11 mouse cellular contexts compared by ENCODE assay signal in genomic region chr11:46090951-46091667, GRCm38 (mm10). TPM values are rescaled to one million over a fixed set of nuclear protein-coding genes. Genes with fewer than 3 reads are reported as not detected.
A peak's percentile ranks its signal among the peaks of the same experiment; 100 is the strongest.
DNase-seq lines count a peak whose midpoint lies in the region; ATAC-seq and TF ChIP-seq lines count a peak whose summit lies in the region.
"Had no signal": no experiment of that assay in that cellular context is flagged by ENCODE, and none has a peak within 500 bp of the region (broad histone marks: within the 10 kb centered on the region; RNA-seq: fewer than 3 reads in every experiment).

No protein-coding gene starts in this region.

- no peak for TF ChIP-seq POLR2A in CH12.LX (IDR thresholded peaks at IDR 0.05; ENCODE audit: low read depth, low read length)

- no peaks in the 10 kb centered on the region for H3K27me3 ChIP-seq in hindbrain, embryonic 15.5 days
- H3K27me3 ChIP-seq in hindbrain, postnatal 0 days (ENCODE audit: insufficient read depth, low read length), result no peaks in the 10 kb centered on the region
- H3K27me3 ChIP-seq in CH12.LX (replicated peaks), result no peaks in the 10 kb centered on the region
- no peaks in the 10 kb centered on the region for H3K27me3 ChIP-seq in liver, embryonic 15.5 days
- H3K27me3 ChIP-seq: limb, embryonic 15.5 days had no signal

- peaks cover 4% of the 10 kb centered on the region; the same call in 1 of the 2 replicates for H3K4me1 ChIP-seq in hindbrain, embryonic 15.5 days (replicated peaks)
- H3K4me1 ChIP-seq in hindbrain, postnatal 0 days (ENCODE audit: insufficient read depth, low read length), result no peaks in the 10 kb centered on the region
- H3K4me1 ChIP-seq in CH12.LX (ENCODE audit: control insufficient read depth in 1 of 2, insufficient read depth in 2 of 2), result peaks cover 3 to 25% of the 10 kb centered on the region in 2 experiments; a peak in 3 of 4 replicates
- H3K4me1 ChIP-seq in brown adipose tissue, adult 24 weeks (ENCODE audit: control insufficient read depth, insufficient read depth, insufficient read length, low read length), result peaks cover 31% of the 10 kb centered on the region
- peaks cover 49% of the 10 kb centered on the region for H3K4me1 ChIP-seq in liver, embryonic 15.5 days (replicated peaks)

- dilution Hi-C loops in CH12.LX (cut with MboI; ENCODE audit: extremely low pct_ligation_motif_present, extremely low pct_unique_long_range_greater_than_20kb, low sequenced_read_pairs), result no loop called here

- H3K9ac ChIP-seq in hindbrain, embryonic 15.5 days, result no peak overlapping the region
- no peak overlapping the region for H3K9ac ChIP-seq in hindbrain, postnatal 0 days (replicated peaks; ENCODE audit: low read length)
- no peak overlapping the region for H3K9ac ChIP-seq in CH12.LX (ENCODE audit: insufficient read depth, low read depth)
- H3K9ac ChIP-seq in liver, embryonic 15.5 days, result peak overlapping the region; percentile 18; the same call in 1 of the 2 replicates
- H3K9ac ChIP-seq: limb, embryonic 15.5 days had no signal

- H3K36me3 ChIP-seq in hindbrain, embryonic 15.5 days, result peaks cover 8% of the 10 kb centered on the region; the same call in 1 of the 2 replicates
- H3K36me3 ChIP-seq in hindbrain, postnatal 0 days (ENCODE audit: insufficient read depth, low read length), result no peaks in the 10 kb centered on the region
- H3K36me3 ChIP-seq in CH12.LX (replicated peaks in 1 of 2; ENCODE audit: control insufficient read depth in 1 of 2, insufficient read depth in 1 of 2, low read length in 1 of 2), result no peaks in the 10 kb centered on the region
- H3K36me3 ChIP-seq in liver, embryonic 15.5 days (replicated peaks), result no peaks in the 10 kb centered on the region

- 61% methylated on average over 10 of the region's 10 CpGs for WGBS in hindbrain, embryonic 15.5 days
- 71% methylated on average over 10 of the region's 10 CpGs for WGBS in hindbrain, postnatal 0 days
- 24% methylated on average over 10 of the region's 10 CpGs for WGBS in liver, embryonic 15.5 days (ENCODE audit: insufficient replicate concordance)

- DNase-seq in hindbrain, postnatal 0 days (ENCODE audit: low spot score), result no peak
- DNase-seq in CH12.LX (ENCODE audit: extremely low read depth), result peak; percentile 31
- DNase-seq in thymus, postnatal 4 days, result no peak
- no peak for DNase-seq in left cerebral cortex, adult 2 months (ENCODE audit: extremely low spot score in 1 of 2, low spot score in 2 of 2)
- DNase-seq: cerebellum, adult 11-12 months; kidney, postnatal 4 days had no signal

- H3K4me2 ChIP-seq in hindbrain, embryonic 15.5 days, result no peak overlapping the region
- H3K4me2 ChIP-seq in hindbrain, postnatal 0 days (ENCODE audit: low read depth, low read length), result no peak overlapping the region
- H3K4me2 ChIP-seq in CH12.LX (ENCODE audit: insufficient read depth, low read depth, poor library complexity, severe bottlenecking), result no peak overlapping the region
- H3K4me2 ChIP-seq in liver, embryonic 15.5 days, result peak overlapping the region; percentile 38
- H3K4me2 ChIP-seq: limb, embryonic 15.5 days had no signal

- TF ChIP-seq EP300 in CH12.LX (IDR thresholded peaks at IDR 0.05; ENCODE audit: low read length), result no peak

- peak overlapping the region; percentile 20; the same call in 1 of the 2 replicates for H3K27ac ChIP-seq in hindbrain, embryonic 15.5 days (replicated peaks)
- H3K27ac ChIP-seq in hindbrain, postnatal 0 days, result no peak overlapping the region
- no peak overlapping the region for H3K27ac ChIP-seq in CH12.LX (ENCODE audit: insufficient read depth, low read depth)
- peak overlapping the region; percentile 27; the same call in 1 of the 2 replicates for H3K27ac ChIP-seq in brown adipose tissue, adult 24 weeks (replicated peaks; ENCODE audit: low read depth, low read length)
- H3K27ac ChIP-seq in liver, embryonic 15.5 days (replicated peaks), result peak overlapping the region; percentile 86
- H3K27ac ChIP-seq in left cerebral cortex, adult 2 months, result no peak overlapping the region

- in situ Hi-C loops in CH12.LX (cut with MboI; ENCODE audit: low pct_ligation_motif_present, low pct_unique_long_range_greater_than_20kb, low sequenced_read_pairs), result no loop called here

- intact Hi-C loops in left cerebral cortex, adult 2 months (cut with DNase I), result no loop called here

- no peaks in the 10 kb centered on the region for H3K79me2 ChIP-seq in CH12.LX (replicated peaks; ENCODE audit: control insufficient read depth, extremely low read depth, insufficient read depth, poor library complexity, severe bottlenecking)

- peak; percentile 53 for ATAC-seq in hindbrain, embryonic 15.5 days (ENCODE audit: low FRiP score, low read depth)
- no peak for ATAC-seq in hindbrain, postnatal 0 days
- peak; percentile 79 for ATAC-seq in liver, embryonic 15.5 days (ENCODE audit: insufficient read depth)
- no peak for ATAC-seq in cerebellum, adult (ENCODE audit: insufficient number of reproducible peaks, low FRiP score, low TSS enrichment)

- TF ChIP-seq RAD21 in CH12.LX (IDR thresholded peaks at IDR 0.05; ENCODE audit: low read depth, low read length), result no peak

- H3K4me3 ChIP-seq in hindbrain, embryonic 15.5 days, result no peak overlapping the region
- H3K4me3 ChIP-seq in hindbrain, postnatal 0 days (ENCODE audit: low read length), result no peak overlapping the region
- no peak overlapping the region for H3K4me3 ChIP-seq in CH12.LX (replicated peaks in 1 of 3; ENCODE audit: low read depth in 2 of 3, low read length in 2 of 3, poor library complexity in 1 of 3)
- no peak overlapping the region for H3K4me3 ChIP-seq in brown adipose tissue, adult 24 weeks (ENCODE audit: insufficient read depth, low read depth, low read length)
- no peak overlapping the region for H3K4me3 ChIP-seq in liver, embryonic 15.5 days (replicated peaks)
- H3K4me3 ChIP-seq in left cerebral cortex, adult 2 months, result no peak overlapping the region
- H3K4me3 ChIP-seq: limb, embryonic 15.5 days had no signal

- no peak for TF ChIP-seq CTCF in hindbrain, postnatal 0 days (IDR thresholded peaks at IDR 0.05; ENCODE audit: low read depth)
- TF ChIP-seq CTCF in CH12.LX (conservative IDR thresholded peaks at IDR 0.05 in 1 of 2, IDR thresholded peaks at IDR 0.05 in 1 of 2; ENCODE audit: low read depth in 2 of 2, low read length in 2 of 2), result no peak
- no peak for TF ChIP-seq CTCF in left cerebral cortex, adult 2 months (IDR thresholded peaks at IDR 0.05)

- H3K9me3 ChIP-seq in hindbrain, embryonic 15.5 days, result no peaks in the 10 kb centered on the region
- no peaks in the 10 kb centered on the region for H3K9me3 ChIP-seq in hindbrain, postnatal 0 days (ENCODE audit: low read length)
- no peaks in the 10 kb centered on the region for H3K9me3 ChIP-seq in CH12.LX (replicated peaks; ENCODE audit: low read length)
- H3K9me3 ChIP-seq in liver, embryonic 15.5 days (replicated peaks), result no peaks in the 10 kb centered on the region
- H3K9me3 ChIP-seq: limb, embryonic 15.5 days had no signal

TF ChIP-seq in CH12.LX, 34 proteins besides CTCF, POLR2A, EP300 and RAD21 (continues in another document):
- TF ChIP-seq ZC3H11A (IDR thresholded peaks at IDR 0.05; ENCODE audit: low read depth, low read length) (no peak), MXI1 (IDR thresholded peaks at IDR 0.05; ENCODE audit: low read depth, low read length) (no peak), ZKSCAN1 (IDR thresholded peaks at IDR 0.05; ENCODE audit: borderline replicate concordance, low read depth, low read length) (no peak), TBP (conservative IDR thresholded peaks at IDR 0.05; ENCODE audit: low read depth, low read length) (no peak), MAFK (IDR thresholded peaks at IDR 0.05; ENCODE audit: insufficient replicate concordance, low read length) (no peak), MAZ (IDR thresholded peaks at IDR 0.05; ENCODE audit: low read depth, low read length) (0 out of 2 replicates have a peak, but pooled peaks have one; percentile 30), TCF12 (IDR thresholded peaks at IDR 0.05; ENCODE audit: low read depth, low read length) (no peak), JUN (IDR thresholded peaks at IDR 0.05; ENCODE audit: insufficient read depth, low read depth, low read length) (no peak), ZMIZ1 (IDR thresholded peaks at IDR 0.05; ENCODE audit: low read depth, low read length) (no peak), RCOR1 (conservative IDR thresholded peaks at IDR 0.05; ENCODE audit: low read depth, low read length) (0 out of 2 replicates have a peak, but pooled peaks have one; percentile 27), JUND (conservative IDR thresholded peaks at IDR 0.05; ENCODE audit: low read depth, low read length) (no peak), NRF1 (IDR thresholded peaks at IDR 0.05; ENCODE audit: low read depth, low read length) (no peak), E2F4 (IDR thresholded peaks at IDR 0.05; ENCODE audit: insufficient replicate concordance, low read depth, low read length) (no peak), MEF2A (IDR thresholded peaks at IDR 0.05; ENCODE audit: borderline replicate concordance, low read depth, low read length) (no peak), HCFC1 (IDR thresholded peaks at IDR 0.05; ENCODE audit: low read depth, low read length) (no peak), USF2 (conservative IDR thresholded peaks at IDR 0.05; ENCODE audit: low read depth, low read length) (no peak)

RNA-seq across cellular contexts. Expression of gene Adam19, which starts 35.3 kb away (rescaled TPM):
- polyA plus RNA-seq in hindbrain, embryonic 15.5 days (2015; fragmentation: Nextera tagmentation; extraction: Ambion mirVana), result 12.0 and 12.6 TPM in 2 replicates
- total RNA-seq in hindbrain, postnatal 0 days (2014; rRNA removed), result 18.5 and 19.1 TPM in 2 replicates
- polyA plus RNA-seq in hindbrain, postnatal 0 days (2015; fragmentation: Nextera tagmentation; extraction: Ambion mirVana), result 5.6 and 5.8 TPM in 2 replicates
- total RNA-seq in CH12.LX (2012; rRNA removed) (3.0 and 3.5 TPM in 2 replicates), CH12.LX (2014; rRNA removed) (3.8 and 4.5 TPM in 2 replicates)
- 7.0 and 9.0 TPM in 2 replicates for polyA plus RNA-seq in CH12.LX (2012; ENCODE audit: insufficient read length, low read depth)
- 2.4 and 3.1 TPM in 2 replicates for polyA plus RNA-seq in brown adipose tissue, adult 24 weeks (2012; ENCODE audit: insufficient read depth, insufficient read length, missing spikeins)
- 0.93 and 0.98 TPM in 2 replicates for polyA plus RNA-seq in liver, embryonic 15.5 days (2015; fragmentation: Nextera tagmentation; extraction: Ambion mirVana)
- total RNA-seq in left cerebral cortex, adult 2 months (2021), result 10 to 100 TPM; 19.1 to 19.8 TPM

RNA-seq across cellular contexts. Expression of gene Gm12166, which starts 39.0 kb away (rescaled TPM):
- 5.6 and 7.1 TPM in 2 replicates for polyA plus RNA-seq in hindbrain, embryonic 15.5 days (2015; fragmentation: Nextera tagmentation; extraction: Ambion mirVana)
- total RNA-seq in hindbrain, postnatal 0 days (2014; rRNA removed), result 6.5 and 10.6 TPM in 2 replicates
- polyA plus RNA-seq in hindbrain, postnatal 0 days (2015; fragmentation: Nextera tagmentation; extraction: Ambion mirVana), result 8.2 and 8.3 TPM in 2 replicates
- total RNA-seq in CH12.LX (2012; rRNA removed), result 2.9 and 3.3 TPM in 2 replicates
- 19.0 and 19.1 TPM in 2 replicates for total RNA-seq in CH12.LX (2014; rRNA removed)
- 2.3 and 6.2 TPM in 2 replicates for polyA plus RNA-seq in CH12.LX (2012; ENCODE audit: insufficient read length, low read depth)
- polyA plus RNA-seq in brown adipose tissue, adult 24 weeks (2012; ENCODE audit: insufficient read depth, insufficient read length, missing spikeins), result 2.3 and 18.9 TPM in 2 replicates
- polyA plus RNA-seq in liver, embryonic 15.5 days (2015; fragmentation: Nextera tagmentation; extraction: Ambion mirVana), result 3.4 TPM in 2 replicates
- 1 to 10 TPM; 2.7 to 3.8 TPM for total RNA-seq in left cerebral cortex, adult 2 months (2021)

Comparison
In these comparisons a context has a peak if more than half of its experiments do, and no peak if none do; other contexts are left out.
1. ATAC-seq: peak in hindbrain, embryonic 15.5 days (single experiment) and liver, embryonic 15.5 days (single experiment); none in hindbrain, postnatal 0 days (single experiment) and cerebellum, adult (single experiment).
2. H3K27ac ChIP-seq: peak in hindbrain, embryonic 15.5 days (single experiment), brown adipose tissue, adult 24 weeks (single experiment) and liver, embryonic 15.5 days (single experiment); none in hindbrain, postnatal 0 days (single experiment), CH12.LX (single experiment) and left cerebral cortex, adult 2 months (single experiment).